Mouse (Mus musculus) mouse embryonic stem cell (cell line): ENCODE results near the gene 1700001P01Rik.

Experiments
- in situ Hi-C, 2 experiments: fragments of 300-500 bp; cut with MboI; formaldehyde crosslinking; loops; 1 replicate in 1 of 2; 3 replicates in 1 of 2; pipeline ENCODE4 v1.14.3; 2019 to 2020; ENCODE audit warnings: low sequenced_read_pairs in 2 of 2, low pct_unique_long_range_greater_than_20kb in 1 of 2, mixed read lengths in 1 of 2; ENCODE audit not compliant: unreplicated experiment in 1 of 2

1700001P01Rik gene

GRCm38 (mm10) chr11:97799146-97799993 is 23.7 kb upstream of the 1700001P01Rik start:
- in situ Hi-C loops = loop anchor here (5.0 to 10.0 kb wide), 3 partner anchors 75 to 188 kb away; partner anchors contain the start of gene Plxdc1 (in 2 of the 2)

GRCm38 (mm10) chr11:97798782-97799145 is 23.0 kb upstream of the 1700001P01Rik start, which contains the start of gene Lasp1:
Gene Lasp1, plus strand, starts transcription at chr11:97799000.
- in situ Hi-C loops = loop anchor here (5.0 to 10.0 kb wide), 3 partner anchors 76 to 189 kb away; partner anchors contain the start of gene Plxdc1 (in 2 of the 2)

- in situ Hi-C loops = loop anchor here (5.0 to 10.0 kb wide), 3 partner anchors 77 to 189 kb away; partner anchors contain the start of gene Plxdc1 (in 2 of the 2)
Observed at GRCm38 (mm10) chr11:97798083-97798435, 22.3 kb upstream of the 1700001P01Rik start.

- in situ Hi-C loops = loop anchor here (5.0 to 10.0 kb wide), 3 partner anchors 77 to 190 kb away; partner anchors contain the start of gene Plxdc1 (in 2 of the 2)
Observed at GRCm38 (mm10) chr11:97797369-97798082, 21.8 kb upstream of the 1700001P01Rik start.

GRCm38 (mm10) chr11:97796910-97797309 is 21.2 kb upstream of the 1700001P01Rik start:
- in situ Hi-C loops = loop anchor here (5.0 to 10.0 kb wide), 3 partner anchors 78 to 190 kb away; partner anchors contain the start of gene Plxdc1 (in 2 of the 2)

GRCm38 (mm10) chr11:97793165-97793564 is 17.4 kb upstream of the 1700001P01Rik start:
- in situ Hi-C loops = loop anchor here (10.0 kb wide), 2 partner anchors 82 to 192 kb away; partner anchors contain the start of gene Plxdc1 (in 1 of the 2)

GRCm38 (mm10) chr11:97790778-97791438 is 15.2 kb upstream of the 1700001P01Rik start:
- in situ Hi-C loops = loop anchor here (10.0 kb wide), 2 partner anchors 84 to 194 kb away; partner anchors contain the start of gene Plxdc1 (in 1 of the 2)

- in situ Hi-C loops = loop anchor here (10.0 kb wide), 2 partner anchors 85 to 195 kb away; partner anchors contain the start of gene Plxdc1 (in 1 of the 2)
Observed at GRCm38 (mm10) chr11:97789727-97790126, 14.0 kb upstream of the 1700001P01Rik start.

GRCm38 (mm10) chr11:97787961-97788360 is 12.2 kb upstream of the 1700001P01Rik start:
- in situ Hi-C loops = no loop called here

GRCm38 (mm10) chr11:97782564-97782895 is 6.8 kb upstream of the 1700001P01Rik start:
- in situ Hi-C loops = no loop called here

- in situ Hi-C loops = no loop called here
Observed at GRCm38 (mm10) chr11:97781832-97782563, 6.3 kb upstream of the 1700001P01Rik start, which contains the start of gene Rpl23. Gene Rpl23, minus strand, starts transcription at chr11:97782437.

- in situ Hi-C loops = no loop called here
Observed at GRCm38 (mm10) chr11:97781478-97781831, 5.7 kb upstream of the 1700001P01Rik start.

- in situ Hi-C loops = no loop called here
Observed at GRCm38 (mm10) chr11:97779968-97780701, 4.4 kb upstream of the 1700001P01Rik start.

GRCm38 (mm10) chr11:97778918-97779317 is 3.2 kb upstream of the 1700001P01Rik start:
- in situ Hi-C loops = no loop called here

GRCm38 (mm10) chr11:97777129-97777529 is 1.4 kb upstream of the 1700001P01Rik start:
- in situ Hi-C loops = no loop called here

- in situ Hi-C loops = no loop called here
Observed at GRCm38 (mm10) chr11:97776497-97777128, 895 bp upstream of the 1700001P01Rik start.

- in situ Hi-C loops = no loop called here
Observed at GRCm38 (mm10) chr11:97775186-97775585, 532 bp downstream of the 1700001P01Rik start.
